Mouse (Mus musculus) adrenal gland, adult (tissue): ENCODE measurements around the gene Folr2.

Source experiments
- DNase-seq, 2 experiments: peaks; one replicate each; pipeline ENCODE4 v3.0.0; 2022 to 2023; ENCODE audit warnings: low spot score in 1 of 2; ENCODE audit not compliant: inconsistent age in 2 of 2

Gene Folr2

GRCm38 (mm10) chr7:101830373-101830772, 26.6 kb downstream of the Folr2 start:
- no peak for DNase-seq

GRCm38 (mm10) chr7:101823758-101824630, 33.0 kb downstream of the Folr2 start:
- DNase-seq: peak in 1 of 2 experiments; percentile 62

GRCm38 (mm10) chr7:101822836-101823757, 33.9 kb downstream of the Folr2 start:
- DNase-seq: peak; percentile 72 to 86

GRCm38 (mm10) chr7:101821571-101822501, 35.2 kb downstream of the Folr2 start:
- peak; percentile 57 to 86 for DNase-seq

- DNase-seq: peak; percentile 32 to 57
Measured at GRCm38 (mm10) chr7:101820295-101821030, 36.5 kb downstream of the Folr2 start.

GRCm38 (mm10) chr7:101817861-101818401, 39.1 kb downstream of the Folr2 start, which contains the start of gene Phox2a:
Phox2a (plus strand) TSS chr7:101818313.
- DNase-seq: peak; percentile 62 to 76
